Comparison of ENCODE assay signal across 12 mouse cellular contexts in genomic region chr14:20120868-20121267, GRCm38 (mm10). TPM values are rescaled to one million over a fixed set of nuclear protein-coding genes. Genes with fewer than 3 reads are reported as not detected.
DNase-seq lines count a peak whose midpoint lies in the region; ATAC-seq lines count a peak whose summit lies in the region.
"Had no signal": no experiment of that assay in that cellular context is flagged by ENCODE, and none has a peak within 500 bp of the region (broad histone marks: within the 10 kb centered on the region; RNA-seq: fewer than 3 reads in every experiment).

No protein-coding gene starts in this region.

- ATAC-seq in embryonic facial prominence, embryonic 11.5 days (replicated peaks; ENCODE audit: insufficient number of reproducible peaks, low FRiP score, low TSS enrichment, low read depth): no peak
- no peak for ATAC-seq in midbrain, embryonic 15.5 days (replicated peaks)

- no peak overlapping the region for H3K4me3 ChIP-seq in embryonic facial prominence, embryonic 11.5 days (ENCODE audit: low read depth, low read length)
- no peak overlapping the region for H3K4me3 ChIP-seq in midbrain, embryonic 15.5 days
- H3K4me3 ChIP-seq: forebrain, embryonic 12.5 days had no signal

- 52% methylated on average over 5 of the region's 5 CpGs for WGBS in embryonic facial prominence, embryonic 11.5 days
- WGBS in midbrain, embryonic 15.5 days: 82% methylated on average over 5 of the region's 5 CpGs

- no peaks in the 10 kb centered on the region for H3K27me3 ChIP-seq in embryonic facial prominence, embryonic 11.5 days (ENCODE audit: control insufficient read depth, insufficient read depth, low read length)
- no peaks in the 10 kb centered on the region for H3K27me3 ChIP-seq in midbrain, embryonic 15.5 days (replicated peaks)
- H3K27me3 ChIP-seq: forebrain, embryonic 12.5 days had no signal

- no peak overlapping the region for H3K9ac ChIP-seq in embryonic facial prominence, embryonic 11.5 days (replicated peaks; ENCODE audit: low read length)
- H3K9ac ChIP-seq in midbrain, embryonic 15.5 days: no peak overlapping the region
- H3K9ac ChIP-seq: forebrain, embryonic 12.5 days had no signal

- no peak overlapping the region for H3K4me2 ChIP-seq in embryonic facial prominence, embryonic 11.5 days (ENCODE audit: low read depth, low read length)
- H3K4me2 ChIP-seq in midbrain, embryonic 15.5 days: no peak overlapping the region
- H3K4me2 ChIP-seq: forebrain, embryonic 12.5 days had no signal

- no peaks in the 10 kb centered on the region for H3K36me3 ChIP-seq in embryonic facial prominence, embryonic 11.5 days (replicated peaks; ENCODE audit: control insufficient read depth, insufficient read depth, low read depth, low read length)
- no peaks in the 10 kb centered on the region for H3K36me3 ChIP-seq in midbrain, embryonic 15.5 days (replicated peaks)
- H3K36me3 ChIP-seq: forebrain, embryonic 12.5 days had no signal

- intact Hi-C loops in left cerebral cortex, postnatal 36 days (cut with DNase I): no loop called here

- no peak overlapping the region for H3K27ac ChIP-seq in embryonic facial prominence, embryonic 11.5 days (replicated peaks; ENCODE audit: low read depth, low read length)
- no peak overlapping the region for H3K27ac ChIP-seq in midbrain, embryonic 15.5 days
- H3K27ac ChIP-seq: forebrain, embryonic 12.5 days; macrophage had no signal

- H3K4me1 ChIP-seq in embryonic facial prominence, embryonic 11.5 days (ENCODE audit: control insufficient read depth, insufficient read depth, low read length): no peaks in the 10 kb centered on the region
- no peaks in the 10 kb centered on the region for H3K4me1 ChIP-seq in midbrain, embryonic 15.5 days
- H3K4me1 ChIP-seq: forebrain, embryonic 12.5 days had no signal

- DNase-seq in lung, postnatal 10 days: peak; percentile 25
- no peak for DNase-seq in lung, adult 18-20 months
- peak; percentile 22 for DNase-seq in embryonic facial prominence, embryonic 11.5 days (ENCODE audit: low spot score)
- peak; percentile 69 to 75 for DNase-seq in spleen, adult 18-20 months
- peak; percentile 66 to 77 for DNase-seq in thymus, postnatal 36 days
- no peak for DNase-seq in heart, adult 18-20 months
- DNase-seq in left cerebral cortex, postnatal 36 days (ENCODE audit: low spot score in 2 of 2): no peak
- DNase-seq: embryo, embryonic 11 days; left cerebral cortex, postnatal 4 days had no signal

- H3K9me3 ChIP-seq in embryonic facial prominence, embryonic 11.5 days (replicated peaks; ENCODE audit: control insufficient read depth, low read length): no peaks in the 10 kb centered on the region
- H3K9me3 ChIP-seq in midbrain, embryonic 15.5 days: no peaks in the 10 kb centered on the region
- H3K9me3 ChIP-seq: forebrain, embryonic 12.5 days had no signal

RNA-seq across cellular contexts. Expression of gene Saysd1, which starts 17.5 kb away (rescaled TPM):
- 10.1 and 12.0 TPM in 2 replicates for polyA plus RNA-seq in embryonic facial prominence, embryonic 11.5 days (2014; fragmentation: Nextera tagmentation; extraction: Ambion mirVana)
- 12.6 and 13.3 TPM in 2 replicates for polyA plus RNA-seq in midbrain, embryonic 15.5 days (2015; fragmentation: Nextera tagmentation; extraction: Ambion mirVana)
- 1 to 10 TPM; 3.5 to 3.6 TPM for total RNA-seq in heart, adult 18-20 months (2021)
- total RNA-seq in left cerebral cortex, postnatal 36 days (2021): 1 to 10 TPM; 4.5 to 5.2 TPM

Comparison
In these comparisons a context has a peak if more than half of its experiments do, and no peak if none do; other contexts are left out.
1. DNase-seq: peak in lung, postnatal 10 days (single experiment), embryonic facial prominence, embryonic 11.5 days (single experiment), spleen, adult 18-20 months (2 of 2) and thymus, postnatal 36 days (2 of 2); none in lung, adult 18-20 months (0 of 2), heart, adult 18-20 months (0 of 2) and left cerebral cortex, postnatal 36 days (0 of 2).